Mouse (Mus musculus): Measurements from ENCODE around the gene Ier3.

DNA sequence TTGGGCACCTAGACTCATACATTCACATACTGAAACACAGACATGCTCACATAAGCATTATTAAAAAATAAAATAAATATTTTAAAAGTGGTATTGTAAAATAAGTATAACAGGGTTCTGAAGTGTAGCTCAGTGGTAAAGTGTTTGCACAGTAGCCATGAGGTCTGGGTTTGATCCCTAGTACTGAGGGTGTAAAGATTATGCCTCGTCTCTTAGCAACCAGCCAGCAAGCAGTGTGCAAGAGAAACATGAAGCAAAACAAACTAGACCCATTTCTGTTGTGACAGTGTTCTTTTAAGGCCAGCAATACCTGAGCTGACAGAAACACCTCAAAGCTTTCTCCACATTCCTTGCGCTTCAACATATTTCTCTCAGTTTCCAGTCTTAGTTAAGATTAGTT lies 20.6 kb upstream of the Ier3 start:
- TF ChIP-seq CTCF (IDR thresholded peaks at IDR 0.05; ENCODE audit: extremely low read depth, insufficient read length, insufficient replicate concordance, low read depth, low read length): no peak
- no peak for TF ChIP-seq POLR2A (IDR thresholded peaks at IDR 0.05; ENCODE audit: low read depth, low read length)
